Mouse (Mus musculus): Measurements from ENCODE around the gene Dusp6.

Gene Dusp6

GRCm38 (mm10) chr10:99246797-99247508 is 16.1 kb upstream of the Dusp6 start:
- DNase-seq (ENCODE audit: low read depth, low spot score): no peak

GRCm38 (mm10) chr10:99250874-99251281 is 12.2 kb upstream of the Dusp6 start:
- DNase-seq (ENCODE audit: low read depth, low spot score): peak; percentile 79

- DNase-seq (ENCODE audit: low read depth, low spot score): no peak
These were observed 9.6 kb upstream of the Dusp6 start for GRCm38 (mm10) chr10:99253412-99253811.

GRCm38 (mm10) chr10:99255830-99256570 is 7.0 kb upstream of the Dusp6 start:
- DNase-seq (ENCODE audit: low read depth, low spot score): no peak

- DNase-seq (ENCODE audit: low read depth, low spot score): no peak
These were observed 5.5 kb upstream of the Dusp6 start for GRCm38 (mm10) chr10:99257531-99257930.

GRCm38 (mm10) chr10:99259840-99260239 is 3.2 kb upstream of the Dusp6 start:
- DNase-seq (ENCODE audit: low read depth, low spot score): no peak

GRCm38 (mm10) chr10:99261151-99261635 is 1.8 kb upstream of the Dusp6 start:
- peak; percentile 95 for DNase-seq (ENCODE audit: low read depth, low spot score)

GRCm38 (mm10) chr10:99261636-99262318 is 1.3 kb upstream of the Dusp6 start:
- DNase-seq (ENCODE audit: low read depth, low spot score): peak; percentile 84

GRCm38 (mm10) chr10:99262319-99262866 is 638 bp upstream of the Dusp6 start:
- DNase-seq (ENCODE audit: low read depth, low spot score): no peak

- peak; percentile 72 for DNase-seq (ENCODE audit: low read depth, low spot score)
These were observed 589 bp downstream of the Dusp6 start for GRCm38 (mm10) chr10:99263419-99264221.

GRCm38 (mm10) chr10:99264301-99265010 is 1.4 kb downstream of the Dusp6 start:
- peak; percentile 40 for DNase-seq (ENCODE audit: low read depth, low spot score)

- peak; percentile 43 for DNase-seq (ENCODE audit: low read depth, low spot score)
These were observed 2.1 kb downstream of the Dusp6 start for GRCm38 (mm10) chr10:99265011-99265694.

- DNase-seq (ENCODE audit: low read depth, low spot score): peak; percentile 36
These were observed 3.0 kb downstream of the Dusp6 start for GRCm38 (mm10) chr10:99266025-99266424.

GRCm38 (mm10) chr10:99267621-99268020 is 4.6 kb downstream of the Dusp6 start:
- no peak for DNase-seq (ENCODE audit: low read depth, low spot score)

- peak; percentile 69 for DNase-seq (ENCODE audit: low read depth, low spot score)
These were observed 5.6 kb downstream of the Dusp6 start for GRCm38 (mm10) chr10:99268421-99269300.

- DNase-seq (ENCODE audit: low read depth, low spot score): no peak
These were observed 6.3 kb downstream of the Dusp6 start for GRCm38 (mm10) chr10:99269301-99269701.

- no peak for DNase-seq (ENCODE audit: low read depth, low spot score)
These were observed 6.7 kb downstream of the Dusp6 start for GRCm38 (mm10) chr10:99269704-99270103.

GRCm38 (mm10) chr10:99270406-99270805 is 7.4 kb downstream of the Dusp6 start:
- no peak for DNase-seq (ENCODE audit: low read depth, low spot score)

GRCm38 (mm10) chr10:99271016-99271415 is 8.0 kb downstream of the Dusp6 start:
- DNase-seq (ENCODE audit: low read depth, low spot score): no peak
